Mouse (Mus musculus): ENCODE measurements around the gene Il5. TPM values are rescaled to one million over a fixed set of nuclear protein-coding genes. Genes with fewer than 3 reads are reported as not detected.

The Il5 gene
- polyA plus RNA-seq, 1 experiment, result not detected

GRCm38 (mm10) chr11:53761822-53762221, 41.2 kb downstream of the Il5 start:
- TF ChIP-seq CTCF (IDR thresholded peaks at IDR 0.05; ENCODE audit: control insufficient read depth, insufficient read depth, low read length) (no peak), POLR2A (IDR thresholded peaks at IDR 0.05; ENCODE audit: borderline replicate concordance, control insufficient read depth, low read depth, low read length) (no peak)
- 81% methylated on average over 2 of the region's 2 CpGs for WGBS
- H3K27ac ChIP-seq (ENCODE audit: control insufficient read depth, insufficient read depth, low read depth, low read length, poor library complexity), result no peak overlapping the region
- peaks cover 4% of the 10 kb centered on the region for H3K4me1 ChIP-seq (ENCODE audit: control insufficient read depth, insufficient read depth, low read length)
- H3K4me3 ChIP-seq (replicated peaks; ENCODE audit: control insufficient read depth, low read depth, low read length), result no peak overlapping the region

- no peak for TF ChIP-seq CTCF (IDR thresholded peaks at IDR 0.05; ENCODE audit: control insufficient read depth, insufficient read depth, low read length)
- no peak for TF ChIP-seq POLR2A (IDR thresholded peaks at IDR 0.05; ENCODE audit: borderline replicate concordance, control insufficient read depth, low read depth, low read length)
- 22% methylated on average over 2 of the region's 2 CpGs for WGBS
- H3K27ac ChIP-seq (ENCODE audit: control insufficient read depth, insufficient read depth, low read depth, low read length, poor library complexity), result peak overlapping the region; percentile 99
- peak overlapping the region; percentile 84 for H3K4me3 ChIP-seq (replicated peaks; ENCODE audit: control insufficient read depth, low read depth, low read length)
- H3K4me1 ChIP-seq (ENCODE audit: control insufficient read depth, insufficient read depth, low read length), result peaks cover 4% of the 10 kb centered on the region
Observed at GRCm38 (mm10) chr11:53762426-53762825, 41.8 kb downstream of the Il5 start.

GRCm38 (mm10) chr11:53762827-53763495, 42.4 kb downstream of the Il5 start:
- peak overlapping the region; percentile 99 for H3K27ac ChIP-seq (ENCODE audit: control insufficient read depth, insufficient read depth, low read depth, low read length, poor library complexity)

GRCm38 (mm10) chr11:53763496-53764140, 43.0 kb downstream of the Il5 start:
- Histone ChIP-seq H3K27ac (ENCODE audit: control insufficient read depth, insufficient read depth, low read depth, low read length, poor library complexity) (peak overlapping the region; percentile 99), H3K4me1 (ENCODE audit: control insufficient read depth, insufficient read depth, low read length) (peaks cover 4% of the 10 kb centered on the region), H3K4me3 (replicated peaks; ENCODE audit: control insufficient read depth, low read depth, low read length) (peak overlapping the region; percentile 84)
- under 1% methylated on average over 33 of the region's 33 CpGs for WGBS
- TF ChIP-seq POLR2A (IDR thresholded peaks at IDR 0.05; ENCODE audit: borderline replicate concordance, control insufficient read depth, low read depth, low read length), result peak; percentile 90
- TF ChIP-seq CTCF (IDR thresholded peaks at IDR 0.05; ENCODE audit: control insufficient read depth, insufficient read depth, low read length), result peak; percentile 34; the same call in 1 of the 2 replicates

More at GRCm38 (mm10) chr11:53762827-53763495, 42.4 kb downstream of the Il5 start:
- TF ChIP-seq CTCF (IDR thresholded peaks at IDR 0.05; ENCODE audit: control insufficient read depth, insufficient read depth, low read length) (no peak), POLR2A (IDR thresholded peaks at IDR 0.05; ENCODE audit: borderline replicate concordance, control insufficient read depth, low read depth, low read length) (peak; percentile 38; the same call in 1 of the 2 replicates)
- H3K4me3 ChIP-seq (replicated peaks; ENCODE audit: control insufficient read depth, low read depth, low read length), result peak overlapping the region; percentile 84
- peaks cover 4% of the 10 kb centered on the region for H3K4me1 ChIP-seq (ENCODE audit: control insufficient read depth, insufficient read depth, low read length)
- under 1% methylated on average over 23 of the region's 23 CpGs for WGBS

GRCm38 (mm10) chr11:53764581-53764980, 44.0 kb downstream of the Il5 start:
- H3K4me3 ChIP-seq (replicated peaks; ENCODE audit: control insufficient read depth, low read depth, low read length), result no peak overlapping the region
- peaks cover 7% of the 10 kb centered on the region for H3K4me1 ChIP-seq (ENCODE audit: control insufficient read depth, insufficient read depth, low read length)
- WGBS, result 83% methylated on average over 5 of the region's 5 CpGs
- TF ChIP-seq POLR2A (IDR thresholded peaks at IDR 0.05; ENCODE audit: borderline replicate concordance, control insufficient read depth, low read depth, low read length), result no peak
- no peak for TF ChIP-seq CTCF (IDR thresholded peaks at IDR 0.05; ENCODE audit: control insufficient read depth, insufficient read depth, low read length)
- no peak overlapping the region; the same call in 1 of the 2 replicates for H3K27ac ChIP-seq (ENCODE audit: control insufficient read depth, insufficient read depth, low read depth, low read length, poor library complexity)

- TF ChIP-seq CTCF (IDR thresholded peaks at IDR 0.05; ENCODE audit: control insufficient read depth, insufficient read depth, low read length) (no peak), POLR2A (IDR thresholded peaks at IDR 0.05; ENCODE audit: borderline replicate concordance, control insufficient read depth, low read depth, low read length) (no peak)
- no peak overlapping the region for H3K4me3 ChIP-seq (replicated peaks; ENCODE audit: control insufficient read depth, low read depth, low read length)
- H3K27ac ChIP-seq (ENCODE audit: control insufficient read depth, insufficient read depth, low read depth, low read length, poor library complexity), result peak overlapping the region; percentile 81
- peaks cover 4% of the 10 kb centered on the region for H3K4me1 ChIP-seq (ENCODE audit: control insufficient read depth, insufficient read depth, low read length)
- 48% methylated on average over 13 of the region's 13 CpGs for WGBS
Observed at GRCm38 (mm10) chr11:53768422-53769184, 48.0 kb downstream of the Il5 start.

GRCm38 (mm10) chr11:53769185-53769576, 48.6 kb downstream of the Il5 start:
- WGBS, result 48% methylated on average over 12 of the region's 12 CpGs
- no peak overlapping the region for H3K4me3 ChIP-seq (replicated peaks; ENCODE audit: control insufficient read depth, low read depth, low read length)
- TF ChIP-seq CTCF (IDR thresholded peaks at IDR 0.05; ENCODE audit: control insufficient read depth, insufficient read depth, low read length) (no peak), POLR2A (IDR thresholded peaks at IDR 0.05; ENCODE audit: borderline replicate concordance, control insufficient read depth, low read depth, low read length) (no peak)

GRCm38 (mm10) chr11:53769760-53770124, 49.1 kb downstream of the Il5 start, which contains the start of gene Irf1:
TSS of gene Irf1 (plus strand) at chr11:53770014.
- H3K27ac ChIP-seq (ENCODE audit: control insufficient read depth, insufficient read depth, low read depth, low read length, poor library complexity), result peak within 1 kb of the TSS; percentile 99
- peaks cover 4% of the 10 kb centered on the region for H3K4me1 ChIP-seq (ENCODE audit: control insufficient read depth, insufficient read depth, low read length)
- TF ChIP-seq CTCF (IDR thresholded peaks at IDR 0.05; ENCODE audit: control insufficient read depth, insufficient read depth, low read length), result no peak
- peak; percentile 96 for TF ChIP-seq POLR2A (IDR thresholded peaks at IDR 0.05; ENCODE audit: borderline replicate concordance, control insufficient read depth, low read depth, low read length)
- WGBS, result under 1% methylated on average over 40 of the region's 40 CpGs
- H3K4me3 ChIP-seq (replicated peaks; ENCODE audit: control insufficient read depth, low read depth, low read length), result peak within 1 kb of the TSS; percentile 98

More at GRCm38 (mm10) chr11:53769185-53769576, 48.6 kb downstream of the Il5 start:
- H3K27ac ChIP-seq (ENCODE audit: control insufficient read depth, insufficient read depth, low read depth, low read length, poor library complexity), result peak overlapping the region; percentile 81
- H3K4me1 ChIP-seq (ENCODE audit: control insufficient read depth, insufficient read depth, low read length), result peaks cover 4% of the 10 kb centered on the region

Data from bone marrow, adult 2 months (tissue).